Mouse (Mus musculus): ENCODE data around the gene Tecpr2.

- TF ChIP-seq CTCF (IDR thresholded peaks at IDR 0.05; ENCODE audit: borderline replicate concordance, insufficient read depth, low read depth, low read length): no peak
- TF ChIP-seq POLR2A (IDR thresholded peaks at IDR 0.05; ENCODE audit: borderline replicate concordance, insufficient read depth, low read length): no peak
Observed at GRCm38 (mm10) chr12:110948082-110948909, 59.2 kb downstream of the Tecpr2 start.
